Mouse (Mus musculus) kidney, adult 2 months (tissue): ENCODE results near the gene Nova2. TPM values are rescaled to one million over a fixed set of nuclear protein-coding genes. Genes with fewer than 3 reads are reported as not detected.

ENCODE experiments used
- DNase-seq: peaks from one replicate; pipeline ENCODE4 v3.0.0; 2021
- H3K27ac ChIP-seq: fragments of 200-500 bp; 2 replicates; pipeline ENCODE4 v1.5.1; 2012; ENCODE audit warnings: low read depth, low read length, control low read depth, inconsistent platforms; ENCODE audit not compliant: insufficient read depth
- H3K27me3 ChIP-seq: fragments of 200-500 bp; replicated peaks from 2 replicates; pipeline ENCODE4 v1.6.1; 2012; ENCODE audit warnings: mild to moderate bottlenecking, moderate library complexity, low read length, inconsistent platforms; ENCODE audit not compliant: control insufficient read depth, insufficient read depth
- H3K36me3 ChIP-seq: fragments of 200-500 bp; 2 replicates; pipeline ENCODE4 v1.6.1; 2012; ENCODE audit warnings: mild to moderate bottlenecking, moderate library complexity, low read length, inconsistent platforms; ENCODE audit not compliant: control insufficient read depth, insufficient read depth
- H3K4me1 ChIP-seq: fragments of 200-500 bp; 2 replicates; pipeline ENCODE4 v1.6.1; 2011; ENCODE audit warnings: low read length; ENCODE audit not compliant: control insufficient read depth, insufficient read depth
- H3K4me3 ChIP-seq: fragments of 200-500 bp; 2 replicates; pipeline ENCODE4 v1.5.1; 2011; ENCODE audit warnings: mild to moderate bottlenecking, low read depth, low read length, control low read depth; ENCODE audit not compliant: insufficient read depth
- CTCF ChIP-seq: fragments of 200-500 bp; conservative IDR thresholded peaks from 2 replicates; pipeline ENCODE4 v1.5.1; 2011; ENCODE audit warnings: low read depth, mild to moderate bottlenecking, control low read depth, low read length, moderate library complexity, mixed read lengths; ENCODE audit not compliant: insufficient read depth, insufficient read length
- POLR2A ChIP-seq: fragments of 200-500 bp; IDR thresholded peaks from one replicate; pipeline ENCODE4 v1.6.1; 2011; ENCODE audit warnings: low read depth, low read length, control low read depth
- WGBS: fragments of 180-500 bp; shearing (Covaris S2); methylation state at CpG from one replicate; pipeline ENCODE4 v1.1.7; 2018; 5-methylcytosine and 5-hydroxymethylcytosine counted together
- polyA plus RNA-seq: library from polyadenylated mRNA; depleted of rRNA; stranded (reverse); fragments of >200 nt; gene quantifications from 2 replicates; pipeline ENCODE4 v1.2.3, GENCODE M21; 2012

The Nova2 gene
- polyA plus RNA-seq, 1 experiment: 1.1 TPM

- Histone ChIP-seq H3K4me1 (no peaks in the 10 kb centered on the region), H3K27me3 (no peaks in the 10 kb centered on the region), H3K36me3 (no peaks in the 10 kb centered on the region), H3K27ac (no peak overlapping the region; the same call in 1 of the 2 replicates), H3K4me3 (no peak overlapping the region)
- DNase-seq: no peak
- no peak for TF ChIP-seq CTCF
- 37% methylated on average over 12 of the region's 12 CpGs for WGBS
Measured at GRCm38 (mm10) chr7:18949781-18950522, 24.3 kb downstream of the Nova2 start.

DNA sequence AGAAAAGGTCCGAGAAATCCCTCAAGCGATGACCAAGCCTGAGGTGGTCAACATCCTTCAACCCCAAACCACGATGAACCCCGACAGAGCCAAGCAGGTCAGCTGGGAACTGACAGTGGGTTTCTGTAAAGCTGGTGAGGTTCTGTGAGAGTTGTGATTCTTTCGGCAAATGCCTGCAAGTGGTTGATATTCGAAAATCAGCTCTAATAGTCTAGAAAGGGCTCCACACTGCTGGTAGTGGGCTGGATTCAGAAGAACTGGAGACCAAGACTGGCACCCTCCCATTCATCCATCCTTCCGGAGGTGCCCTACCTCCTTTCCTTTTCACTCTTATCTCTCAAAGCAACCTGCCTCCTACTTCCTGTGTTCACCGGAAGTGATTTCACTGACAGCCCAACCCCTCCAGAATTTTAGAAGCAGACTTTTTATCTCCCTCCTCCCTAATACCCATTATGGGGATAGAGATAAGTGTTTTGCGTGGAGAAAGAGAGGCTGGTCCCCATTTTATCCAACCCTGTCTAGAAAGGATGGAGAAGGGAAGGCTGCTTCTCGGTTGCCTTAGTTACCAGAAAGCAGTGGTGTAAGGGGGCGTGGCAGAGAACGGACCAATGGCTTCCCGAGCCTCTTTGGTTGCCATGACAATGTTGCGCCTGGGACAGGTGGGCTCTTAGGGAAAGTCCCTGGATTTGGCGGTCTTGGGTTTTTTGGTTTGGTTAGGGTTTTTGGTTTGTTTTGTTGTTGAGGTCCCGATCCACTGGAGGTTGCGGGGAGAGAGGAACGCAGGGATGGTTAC lies 25.0 kb downstream of the Nova2 start:
- H3K27me3 ChIP-seq: no peaks in the 10 kb centered on the region
- no peaks in the 10 kb centered on the region for H3K36me3 ChIP-seq
- H3K4me1 ChIP-seq: no peaks in the 10 kb centered on the region
- H3K27ac ChIP-seq: no peak overlapping the region; the same call in 1 of the 2 replicates
- 29% methylated on average over 18 of the region's 18 CpGs for WGBS
- H3K4me3 ChIP-seq: no peak overlapping the region
- TF ChIP-seq POLR2A: no peak
- TF ChIP-seq CTCF: no peak
- no peak for DNase-seq

GRCm38 (mm10) chr7:18951397-18951796 lies 25.7 kb downstream of the Nova2 start:
- Histone ChIP-seq H3K27me3 (no peaks in the 10 kb centered on the region), H3K4me1 (no peaks in the 10 kb centered on the region), H3K4me3 (no peak overlapping the region), H3K27ac (no peak overlapping the region), H3K36me3 (no peaks in the 10 kb centered on the region)
- 21% methylated on average over 15 of the region's 15 CpGs for WGBS
- no peak for DNase-seq
- TF ChIP-seq POLR2A (no peak), CTCF (no peak)

- TF ChIP-seq POLR2A: no peak
- TF ChIP-seq CTCF: no peak
- 6% methylated on average over 94 of the region's 107 CpGs for whole genome bisulfite sequencing
- peak; percentile 66 for DNase-seq
- Histone ChIP-seq H3K4me1 (no peaks in the 10 kb centered on the region), H3K27ac (no peak overlapping the region), H3K4me3 (peak overlapping the region; percentile 67), H3K27me3 (no peaks in the 10 kb centered on the region), H3K36me3 (no peaks in the 10 kb centered on the region)
Measured at GRCm38 (mm10) chr7:18957569-18958383, 32.1 kb downstream of the Nova2 start.

- WGBS: 3% methylated on average over 21 of the region's 21 CpGs
- Histone ChIP-seq H3K4me1 (no peaks in the 10 kb centered on the region), H3K27me3 (no peaks in the 10 kb centered on the region), H3K4me3 (peak overlapping the region; percentile 67), H3K27ac (no peak overlapping the region), H3K36me3 (no peaks in the 10 kb centered on the region)
- DNase-seq: peak; percentile 22
- TF ChIP-seq POLR2A: no peak
- TF ChIP-seq CTCF: no peak
Measured at GRCm38 (mm10) chr7:18958384-18958766, 32.7 kb downstream of the Nova2 start.

DNA sequence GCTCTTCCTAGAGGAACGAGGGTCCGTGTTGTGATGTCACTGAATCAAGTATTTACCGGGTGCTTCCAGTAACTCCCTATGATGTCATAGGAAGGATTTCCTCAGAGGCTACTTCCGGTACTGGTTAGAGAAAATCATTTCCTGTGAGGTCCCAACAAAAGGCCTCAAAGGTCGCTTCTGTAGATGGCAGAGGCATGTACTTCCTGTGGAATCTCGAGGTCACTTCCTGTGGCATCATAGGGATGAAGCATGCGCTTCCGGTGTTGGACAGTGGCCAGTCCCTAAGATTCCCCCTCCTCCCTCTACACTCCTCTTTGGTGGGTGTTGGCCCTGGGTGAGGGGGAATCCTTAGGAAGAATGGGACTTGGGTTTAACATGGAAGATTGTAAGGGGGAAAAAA lies 33.8 kb downstream of the Nova2 start:
- no peaks in the 10 kb centered on the region for H3K36me3 ChIP-seq
- peak; percentile 77 for DNase-seq
- peak overlapping the region; percentile 44; the same call in 1 of the 2 replicates for H3K27ac ChIP-seq
- H3K4me3 ChIP-seq: no peak overlapping the region
- no peaks in the 10 kb centered on the region for H3K4me1 ChIP-seq
- TF ChIP-seq POLR2A: no peak
- no peak for TF ChIP-seq CTCF
- 54% methylated on average over 8 of the region's 8 CpGs for WGBS
- no peaks in the 10 kb centered on the region for H3K27me3 ChIP-seq

- TF ChIP-seq CTCF (no peak), POLR2A (no peak)
- no peak overlapping the region for H3K27ac ChIP-seq
- H3K27me3 ChIP-seq: no peaks in the 10 kb centered on the region
- 9% methylated on average over 17 of the region's 17 CpGs for WGBS
- no peaks in the 10 kb centered on the region for H3K4me1 ChIP-seq
- no peak overlapping the region for H3K4me3 ChIP-seq
- no peak for DNase-seq
- H3K36me3 ChIP-seq: no peaks in the 10 kb centered on the region
Measured at GRCm38 (mm10) chr7:18962171-18962792, 36.6 kb downstream of the Nova2 start.
